ENCODE assay signal across 12 mouse cellular contexts in genomic region chr1:62780068-62780761, GRCm38 (mm10).
DNase-seq lines count a peak whose midpoint lies in the region; ATAC-seq and TF ChIP-seq lines count a peak whose summit lies in the region.
"Had no signal": no experiment of that assay in that cellular context is flagged by ENCODE, and none has a peak within 500 bp of the region (broad histone marks: within the 10 kb centered on the region; RNA-seq: fewer than 3 reads in every experiment).

No protein-coding gene starts in this region.

- H3K4me3 ChIP-seq in layer of hippocampus, adult 2 months, result no peak overlapping the region
- H3K4me3 ChIP-seq in embryonic fibroblast, embryonic 13.5 days (ENCODE audit: insufficient read depth, low read length), result no peak overlapping the region
- no peak overlapping the region for H3K4me3 ChIP-seq in limb, embryonic 11.5 days (ENCODE audit: low read depth, low read length)
- H3K4me3 ChIP-seq: erythroblast, embryonic 14.5 days had no signal

- TF ChIP-seq CTCF in layer of hippocampus, adult 2 months (conservative IDR thresholded peaks at IDR 0.05), result no peak
- no peak for TF ChIP-seq CTCF in embryonic fibroblast, embryonic 13.5 days (IDR thresholded peaks at IDR 0.05; ENCODE audit: borderline replicate concordance, insufficient read depth, low read length)

- H3K4me1 ChIP-seq in embryonic fibroblast, embryonic 13.5 days (ENCODE audit: control insufficient read depth, insufficient read depth, low read length), result peaks cover 14% of the 10 kb centered on the region
- H3K4me1 ChIP-seq in limb, embryonic 11.5 days (ENCODE audit: control insufficient read depth, insufficient read depth, low read length), result peaks cover 10% of the 10 kb centered on the region; the same call in 1 of the 2 replicates

- H3K4me2 ChIP-seq in limb, embryonic 11.5 days (ENCODE audit: low read depth, severe bottlenecking), result no peak overlapping the region

- H3K36me3 ChIP-seq in limb, embryonic 11.5 days (ENCODE audit: control insufficient read depth, insufficient read depth, low read length), result peaks cover 7% of the 10 kb centered on the region; the same call in 1 of the 2 replicates

- no peak overlapping the region for H3K9ac ChIP-seq in limb, embryonic 11.5 days (ENCODE audit: low read length)

- ATAC-seq in limb, embryonic 11.5 days (ENCODE audit: insufficient number of reproducible peaks, low FRiP score, low TSS enrichment, low read depth), result 0 out of 2 replicates have a peak, but pooled peaks have one; percentile 26
- ATAC-seq: inflammation-experienced regulatory T-cells, adult 6 months had no signal

- no peaks in the 10 kb centered on the region for H3K9me3 ChIP-seq in limb, embryonic 11.5 days (ENCODE audit: control insufficient read depth, low read length)

- H3K27ac ChIP-seq in layer of hippocampus, adult 2 months, result peak overlapping the region; percentile 65
- H3K27ac ChIP-seq in embryonic fibroblast, embryonic 13.5 days (ENCODE audit: insufficient read depth, low read length), result peak overlapping the region; percentile 76
- H3K27ac ChIP-seq in limb, embryonic 11.5 days (replicated peaks; ENCODE audit: low read depth, low read length), result no peak overlapping the region
- H3K27ac ChIP-seq: macrophage had no signal

- DNase-seq in layer of hippocampus, adult 2 months (ENCODE audit: low spot score in 2 of 2), result no peak
- no peak for DNase-seq in layer of hippocampus, adult 9-11 months
- DNase-seq in limb, embryonic 11.5 days (ENCODE audit: low spot score), result peak; percentile 72
- DNase-seq in retina, postnatal 1 day, result peak; percentile 56
- no peak for DNase-seq in frontal cortex, postnatal 36 days (ENCODE audit: low spot score in 2 of 2)
- no peak for DNase-seq in left cerebral cortex, adult 8-10 months (ENCODE audit: low spot score in 2 of 2)
- DNase-seq in spleen, postnatal 14 days (ENCODE audit: low spot score in 2 of 2), result no peak
- DNase-seq: left cerebral cortex, postnatal 4 days had no signal

- TF ChIP-seq POLR2A in embryonic fibroblast, embryonic 13.5 days (IDR thresholded peaks at IDR 0.05; ENCODE audit: low read depth, low read length), result no peak

- no peaks in the 10 kb centered on the region for H3K27me3 ChIP-seq in limb, embryonic 11.5 days (ENCODE audit: control insufficient read depth, insufficient read depth, low read length)

- 20% methylated on average over 15 of the region's 15 CpGs for WGBS in limb, embryonic 11.5 days

Comparison
In these comparisons a context has a peak if more than half of its experiments do, and no peak if none do; other contexts are left out.
1. DNase-seq: peak in limb, embryonic 11.5 days (single experiment) and retina, postnatal 1 day (single experiment); none in layer of hippocampus, adult 2 months (0 of 2), layer of hippocampus, adult 9-11 months (single experiment), frontal cortex, postnatal 36 days (0 of 2), left cerebral cortex, adult 8-10 months (0 of 2) and spleen, postnatal 14 days (0 of 2).